Mouse (Mus musculus) v-Abl transformed pro-B cells (cell line): ENCODE data around the gene Tmem125.

Experiments
- in situ Hi-C, 2 experiments: fragments of 400-800 bp; cut with MboI; formaldehyde crosslinking; loops; one replicate each; pipeline ENCODE4 v1.15.1; 2025; ENCODE audit not compliant: unreplicated experiment in 2 of 2

The Tmem125 gene

DNA sequence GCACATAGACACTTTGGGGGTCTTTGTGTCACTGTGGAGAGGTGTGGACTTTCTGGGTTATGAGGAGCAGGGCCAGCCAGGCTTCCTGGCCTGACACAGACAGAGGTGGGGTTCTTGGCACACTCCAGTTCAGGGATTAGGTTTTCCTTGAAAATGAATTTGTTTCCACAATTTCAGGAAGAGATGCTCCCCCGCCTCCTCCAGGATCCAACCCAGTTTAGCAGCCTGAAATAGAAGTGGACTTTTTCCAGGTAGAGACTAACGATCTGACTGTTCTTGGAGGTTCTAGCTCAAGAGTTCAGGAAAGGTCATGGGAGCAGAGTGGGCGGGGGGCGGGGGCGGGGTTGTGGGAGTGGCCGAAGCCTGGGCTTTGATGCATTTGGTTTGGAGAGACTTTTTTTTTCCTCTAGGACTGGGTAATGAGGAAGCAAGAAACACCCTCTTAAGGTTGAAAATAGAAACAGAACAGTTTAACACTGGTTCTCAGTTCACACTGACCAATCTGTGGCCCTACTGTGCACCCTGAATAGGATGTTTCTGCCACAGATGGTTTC, 43.6 kb downstream of the Tmem125 start:
- in situ Hi-C loops = no loop called here
